Mouse (Mus musculus): ENCODE data around the gene Gm20826. TPM values are rescaled to one million over a fixed set of nuclear protein-coding genes. Genes with fewer than 3 reads are reported as not detected.
"Not testable (repeated sequence)": the region's sequence is repeated elsewhere in the genome, so short reads cannot be mapped to it uniquely, and the experiment has no call there.

Gene Gm20826
- total RNA-seq (2022) = not detected

GRCm38 (mm10) chrY:7638389-7638788 lies at the start of gene Gm20826:
TSS of gene Gm20826 (minus strand) at chrY:7638489.
- DNase-seq = not testable (repeated sequence)

Other genes with a start within 250 kb of the Gm20826 start
- not detected for gene Gm21788, start 233.5 kb downstream of the Gm20826 start, total RNA-seq (2022)
- gene Gm28576, start 84.5 kb upstream of the Gm20826 start, total RNA-seq (2022) = not detected